Mouse (Mus musculus) brown adipose tissue, adult 24 weeks (tissue): ENCODE results near the gene Ehd3. TPM values are rescaled to one million over a fixed set of nuclear protein-coding genes. Genes with fewer than 3 reads are reported as not detected.

Experiments
- polyA plus RNA-seq: library from polyadenylated mRNA; stranded (reverse); fragments of >200 nt; gene quantifications from 2 replicates; pipeline ENCODE4 v1.2.4, GENCODE M21; 2012; ENCODE audit not compliant: missing spikeins, insufficient read depth, insufficient read length

The Ehd3 gene
- polyA plus RNA-seq, 1 experiment = 6.0 TPM

Other genes with a start within 250 kb of the Ehd3 start
- gene Galnt14, start 93.7 kb upstream of the Ehd3 start, polyA plus RNA-seq = not detected in 2 replicates
- gene Xdh, start 146.1 kb downstream of the Ehd3 start, polyA plus RNA-seq = 46.7 and 49.3 TPM in 2 replicates
- not detected in 2 replicates for gene Srd5a2, start 243.8 kb downstream of the Ehd3 start, polyA plus RNA-seq